Mouse (Mus musculus) adrenal gland, adult 2 months (tissue): Measurements from ENCODE around the gene Tubg2. TPM values are rescaled to one million over a fixed set of nuclear protein-coding genes. Genes with fewer than 3 reads are reported as not detected.
"Not testable (repeated sequence)": the region's sequence is repeated elsewhere in the genome, so short reads cannot be mapped to it uniquely, and the experiment has no call there.

Experiments used
- DNase-seq: peaks from one replicate; pipeline ENCODE4 v3.0.0; 2021
- polyA plus RNA-seq: library from polyadenylated mRNA; depleted of rRNA; stranded (reverse); fragments of >200 nt; gene quantifications from 2 replicates; pipeline ENCODE4 v1.2.3, GENCODE M21; 2012
- total RNA-seq, 2 experiments: library from RNA; stranded (reverse); gene quantifications; 2 replicates each; pipeline ENCODE4 v1.2.3; 2021

Tubg2 gene
- total and polyA plus RNA-seq, 3 experiments: 5.5 to 7.5 (median 6.2) TPM

DNA sequence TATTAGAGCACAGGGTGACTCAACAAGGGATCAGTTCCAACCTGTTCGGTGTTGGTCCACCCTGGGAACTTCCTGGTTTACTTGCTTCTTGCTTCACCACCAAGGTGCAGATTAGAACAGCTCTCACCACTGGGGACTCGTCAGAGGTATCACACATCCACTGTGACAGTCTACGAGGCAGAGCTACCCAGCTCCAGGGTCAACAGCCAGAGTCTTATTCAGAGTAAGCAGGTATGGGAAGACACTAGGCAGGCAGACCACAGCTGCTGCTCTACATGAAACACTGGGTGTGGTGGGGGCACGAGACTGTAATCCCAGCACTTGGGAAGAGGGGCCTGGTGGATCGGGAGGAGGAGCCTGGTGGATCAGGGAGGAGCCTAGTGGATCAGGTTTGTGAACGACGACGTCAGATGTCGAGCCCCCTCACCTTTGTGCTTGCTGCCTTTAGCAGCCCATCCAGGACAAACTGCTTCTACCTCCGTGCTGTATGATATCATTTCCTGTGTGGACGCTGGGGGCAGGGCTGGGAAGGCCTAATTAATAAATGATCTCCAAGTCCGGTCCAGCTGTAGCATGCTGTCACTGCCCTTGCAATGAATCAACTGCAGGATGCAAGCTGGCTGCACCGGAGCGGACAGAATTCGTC, 17.0 kb upstream of the Tubg2 start:
- peak; percentile 75 for DNase-seq

DNA sequence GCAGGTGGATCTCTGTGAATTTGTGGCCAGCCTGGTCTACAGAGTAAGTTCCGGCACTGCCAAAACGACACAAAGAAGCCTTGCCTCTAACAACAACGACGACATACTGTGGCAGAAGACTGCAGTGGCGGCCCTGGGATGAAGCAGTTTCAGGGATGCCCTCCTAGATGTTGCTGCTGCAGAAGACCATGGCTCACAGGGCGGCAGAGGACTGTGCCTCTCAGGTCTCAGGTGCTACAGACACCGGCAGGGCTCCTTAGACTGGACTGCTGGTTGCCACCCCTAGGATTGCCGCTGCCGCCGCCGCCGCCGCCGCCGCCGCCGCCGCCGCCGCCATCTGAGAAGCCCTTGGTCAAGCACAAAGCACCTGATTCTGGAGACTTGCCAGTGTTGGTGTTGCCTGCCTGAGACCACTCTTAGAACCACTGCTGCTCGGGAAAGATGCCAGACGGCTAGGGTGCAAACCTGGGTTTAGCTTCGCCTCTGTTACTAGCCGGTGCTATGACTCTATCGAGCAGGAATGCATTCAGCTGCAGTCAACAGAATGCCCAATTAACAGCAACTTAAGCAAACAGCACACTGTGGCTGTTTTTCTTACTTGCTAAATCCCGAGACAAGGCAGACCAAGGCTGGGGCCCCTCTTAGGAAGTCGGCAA, 15.4 kb upstream of the Tubg2 start:
- DNase-seq: peak; percentile 38

DNA sequence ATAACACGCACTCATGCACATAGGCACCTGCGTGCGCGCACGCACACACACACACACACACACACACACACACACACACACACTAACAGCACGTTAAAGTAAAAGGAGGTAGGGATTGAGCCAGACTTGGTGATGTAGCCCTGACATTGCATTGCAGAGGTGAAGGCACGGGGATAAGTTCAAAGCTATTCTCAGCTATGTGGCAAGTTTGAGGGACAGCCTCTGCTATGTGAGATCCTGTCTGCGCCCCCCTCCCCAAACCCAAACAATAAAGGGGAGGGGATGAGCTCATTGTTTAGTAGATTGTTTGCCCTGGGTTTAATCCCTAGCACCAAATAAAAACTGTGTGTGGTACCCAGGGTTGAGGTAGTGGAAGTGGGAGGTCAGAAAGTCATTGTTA, 14.6 kb upstream of the Tubg2 start:
- no peak for DNase-seq

DNA sequence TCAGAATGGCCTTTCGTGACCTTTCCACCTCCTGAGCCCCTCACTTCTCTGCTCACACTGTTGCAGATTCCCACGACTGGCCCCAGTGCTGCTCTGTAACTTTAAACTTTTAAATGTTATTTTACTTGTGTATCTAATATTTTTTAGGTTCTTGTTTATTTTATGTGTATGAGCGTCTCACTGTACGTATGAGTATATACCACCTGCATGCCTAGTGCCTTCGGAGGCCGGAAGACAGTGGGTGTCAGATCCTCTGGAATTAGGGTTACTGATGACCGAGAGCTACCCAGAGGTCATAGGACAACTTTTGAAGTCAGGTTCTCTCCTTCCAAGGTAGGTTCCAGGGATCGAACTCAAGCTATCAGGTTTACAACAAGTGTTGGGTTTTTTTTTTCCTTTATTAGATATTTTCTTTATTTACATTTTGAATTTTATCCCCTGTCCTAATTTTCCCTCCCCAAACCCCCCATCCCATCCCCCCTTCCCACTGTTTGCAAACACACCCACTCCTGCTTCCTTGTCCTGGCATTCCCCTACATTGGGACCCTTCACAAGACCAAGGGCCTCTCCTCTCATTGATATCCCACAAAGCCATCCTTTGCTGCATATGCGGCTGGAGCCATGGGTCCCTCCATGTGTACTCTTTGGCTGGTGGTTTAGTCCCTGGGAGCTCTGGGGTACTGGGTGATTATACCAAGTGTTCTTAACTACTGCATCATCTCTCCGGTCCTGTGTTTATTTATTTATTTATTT, 13.3 kb upstream of the Tubg2 start:
- no peak for DNase-seq

DNA sequence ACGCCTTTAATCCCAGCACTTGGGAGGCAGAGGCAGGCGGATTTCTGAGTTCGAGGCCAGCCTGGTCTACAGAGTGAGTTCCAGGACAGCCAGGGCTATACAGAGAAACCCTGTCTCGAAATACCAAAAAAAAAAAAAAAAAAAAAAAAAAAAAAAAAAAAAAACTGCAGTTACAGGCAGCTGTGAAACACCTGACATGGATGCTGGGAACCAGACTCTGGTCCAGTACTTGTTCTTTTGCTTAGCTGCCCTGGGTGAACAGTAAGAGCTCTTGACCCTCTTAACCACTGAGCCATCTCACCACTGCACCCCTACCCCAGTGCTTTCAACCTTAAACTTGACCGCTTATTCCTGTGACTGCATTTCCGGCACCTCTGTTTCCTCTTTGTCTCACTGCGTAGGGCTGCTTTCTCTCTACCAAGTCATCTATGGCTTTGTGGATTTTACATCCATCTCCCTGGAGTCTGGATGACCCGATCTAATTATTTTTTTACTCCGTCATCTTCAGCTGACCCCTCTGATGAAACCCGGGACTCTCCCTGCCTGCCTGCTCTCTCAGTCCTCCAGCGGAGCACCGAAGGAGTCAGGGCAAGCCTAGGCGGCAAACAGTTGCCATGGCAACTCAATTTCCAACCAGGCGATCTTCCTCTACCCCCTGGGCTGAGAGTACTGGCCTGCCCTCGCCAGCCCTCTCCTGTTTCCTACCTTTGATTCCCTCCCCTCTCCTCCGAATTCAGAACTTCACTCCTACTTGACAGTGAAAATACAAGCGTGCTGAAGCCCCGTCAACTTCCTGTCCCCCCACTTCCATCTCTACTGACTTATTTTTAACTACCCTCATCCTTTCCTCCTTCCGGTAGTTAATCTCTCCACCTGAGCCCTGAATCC, 12.1 kb upstream of the Tubg2 start:
- peak; percentile 66 for DNase-seq

DNA sequence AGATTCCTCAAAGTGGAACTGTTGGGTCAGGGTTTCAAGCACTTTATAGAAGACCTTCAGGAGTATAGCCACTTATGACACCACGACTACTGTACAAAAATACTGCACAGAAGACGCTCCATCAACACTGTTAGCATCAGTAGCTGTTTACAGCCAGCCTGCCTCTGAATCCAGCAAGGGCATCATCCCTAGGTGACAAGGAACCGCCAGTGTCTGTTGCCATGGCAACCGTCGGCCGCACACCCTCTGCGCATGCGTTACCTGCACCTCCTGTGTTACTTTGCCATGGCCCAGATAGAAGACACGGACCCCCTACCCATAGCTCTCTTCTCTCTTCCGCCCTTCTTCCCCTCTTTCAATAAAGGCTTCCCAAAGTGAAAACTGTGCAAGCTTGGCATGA, 9.3 kb upstream of the Tubg2 start:
- no peak for DNase-seq

DNA sequence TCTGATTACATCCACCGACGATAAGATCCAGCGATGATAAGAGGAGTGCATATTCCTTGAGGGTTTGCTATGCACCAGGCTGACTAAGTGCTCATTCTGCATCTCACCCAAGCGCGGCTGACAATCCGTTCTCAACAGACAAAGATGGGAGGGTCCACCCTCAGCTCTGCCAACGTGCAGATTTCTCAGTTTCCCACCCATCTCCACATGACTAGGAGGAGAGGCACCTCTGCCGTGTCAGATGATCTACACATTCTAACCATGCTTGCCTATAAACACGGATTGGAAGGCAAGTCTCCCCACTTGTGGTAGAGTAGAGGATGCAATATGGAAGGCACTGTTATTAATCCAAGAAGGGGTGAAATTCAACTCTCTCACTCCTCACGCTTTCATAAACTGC, 7.0 kb upstream of the Tubg2 start:
- no peak for DNase-seq

DNA sequence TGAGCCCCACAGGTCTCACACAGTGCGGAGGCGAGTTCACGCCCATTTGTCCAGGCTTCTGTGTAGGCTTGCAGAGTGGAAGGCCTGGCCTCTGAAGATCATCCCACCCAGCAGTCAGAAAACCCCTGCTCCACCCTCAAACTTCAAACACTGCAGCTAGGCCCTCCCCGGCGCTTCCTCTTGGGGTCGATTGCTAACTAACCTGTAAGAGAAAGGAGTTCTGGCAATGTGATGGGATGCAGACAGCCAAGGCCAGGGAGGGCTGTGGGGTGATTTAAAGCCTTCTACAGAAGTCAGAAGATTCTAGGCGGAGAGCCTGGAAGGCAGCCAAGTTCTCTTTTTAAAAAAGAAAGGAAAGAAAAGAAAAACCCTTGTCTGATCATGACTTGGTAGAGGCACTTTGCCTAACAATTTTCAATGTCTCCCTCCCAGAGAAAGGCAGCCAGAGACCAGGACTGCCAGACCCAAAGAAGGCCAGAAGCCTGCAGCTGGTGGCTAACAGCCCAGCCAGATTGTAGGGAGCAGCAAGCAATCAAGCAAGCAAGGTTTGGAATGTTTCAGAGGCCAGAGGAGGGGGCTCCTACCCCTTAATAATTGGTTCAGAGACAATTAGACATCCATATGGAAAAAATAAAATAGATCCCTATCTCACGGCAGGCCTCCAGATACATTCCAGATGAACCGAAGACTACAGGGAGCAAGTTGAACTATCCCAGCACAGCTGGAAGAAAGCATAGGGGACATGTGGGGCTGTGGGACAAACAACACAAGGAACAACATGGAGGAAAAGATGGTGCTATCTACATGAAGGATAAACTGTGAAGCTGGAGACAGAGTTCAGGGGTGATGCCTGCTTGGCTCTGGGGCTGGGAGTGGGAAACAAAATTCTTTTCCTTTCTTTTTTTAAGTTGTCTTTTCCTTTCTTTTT, 6.3 kb upstream of the Tubg2 start:
- DNase-seq: peak; percentile 69

DNA sequence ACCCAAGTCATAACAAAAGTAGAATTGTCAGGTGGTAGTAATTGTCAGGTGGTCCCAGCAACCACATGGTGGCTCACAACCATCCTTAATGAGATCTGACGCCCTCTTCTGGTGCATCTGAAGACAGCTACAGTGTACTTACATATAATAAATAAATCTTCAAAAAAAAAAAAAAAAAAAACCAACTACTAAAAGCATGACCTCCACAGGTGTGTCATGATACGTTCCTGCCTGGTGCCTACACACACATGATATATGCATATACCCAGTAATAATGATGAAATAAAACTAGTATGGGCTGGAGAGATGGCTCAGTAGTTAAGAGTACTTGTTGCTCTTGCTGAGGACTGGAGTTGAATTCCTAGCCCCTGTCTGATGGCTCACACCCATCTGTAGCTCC, 4.6 kb upstream of the Tubg2 start:
- no peak for DNase-seq

DNA sequence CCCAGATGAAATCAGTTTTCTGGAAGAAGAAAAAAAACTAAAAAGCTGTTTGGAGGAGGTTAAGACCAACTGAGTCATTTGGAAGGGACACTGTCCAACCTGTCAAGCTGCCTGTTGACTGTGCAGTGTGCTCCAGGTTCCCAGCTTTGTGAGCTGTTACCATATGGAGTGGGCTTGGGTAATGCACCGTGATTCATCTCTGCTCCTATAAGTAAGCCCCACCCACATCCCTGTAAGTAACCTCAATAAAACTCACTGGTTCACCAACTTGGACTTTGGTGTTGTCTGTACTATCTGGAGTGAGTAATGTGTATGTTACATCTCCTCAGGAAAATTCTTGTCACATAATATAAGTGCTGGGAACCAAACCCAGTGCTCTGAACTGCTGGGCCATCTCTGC, 2.9 kb upstream of the Tubg2 start:
- no peak for DNase-seq

DNA sequence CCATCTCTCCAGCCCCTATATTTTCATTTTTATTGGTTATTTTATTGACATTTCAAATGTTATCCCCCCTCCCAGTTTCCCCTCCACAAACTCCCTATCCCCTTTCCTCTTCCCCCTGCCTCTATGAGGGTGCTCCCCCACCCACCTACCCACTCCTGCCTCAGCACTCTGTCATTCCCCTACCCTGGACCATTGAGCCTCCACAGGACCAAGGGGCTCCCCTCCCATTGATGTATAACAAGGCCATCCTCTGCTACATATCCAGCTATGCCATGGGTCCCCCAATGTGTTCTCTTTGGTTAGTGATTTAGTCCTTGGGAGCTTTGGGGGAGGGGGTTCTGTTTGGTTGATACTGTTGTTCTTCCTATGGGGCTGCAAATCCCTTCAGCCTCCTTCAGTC, 1.1 kb upstream of the Tubg2 start:
- DNase-seq: no peak

DNA sequence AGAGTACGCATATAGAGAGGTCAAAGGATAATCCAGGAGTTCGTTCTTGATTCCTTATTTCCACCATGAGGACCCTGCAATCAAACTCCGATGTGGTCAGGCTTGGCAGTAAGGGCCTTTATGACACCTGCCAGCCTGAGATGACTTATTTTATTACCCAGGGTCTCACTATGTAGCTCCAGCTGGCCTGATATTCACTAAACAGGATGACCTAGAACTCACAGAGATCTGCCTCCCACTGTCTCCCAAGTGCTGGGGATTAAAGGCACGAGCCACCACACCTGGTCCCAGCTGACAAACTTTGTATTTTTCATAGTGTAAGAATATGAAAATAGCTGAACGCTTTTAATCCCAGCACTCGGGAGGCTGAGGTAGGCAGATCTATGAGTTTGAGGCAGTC, 556 bp upstream of the Tubg2 start:
- DNase-seq: no peak

DNA sequence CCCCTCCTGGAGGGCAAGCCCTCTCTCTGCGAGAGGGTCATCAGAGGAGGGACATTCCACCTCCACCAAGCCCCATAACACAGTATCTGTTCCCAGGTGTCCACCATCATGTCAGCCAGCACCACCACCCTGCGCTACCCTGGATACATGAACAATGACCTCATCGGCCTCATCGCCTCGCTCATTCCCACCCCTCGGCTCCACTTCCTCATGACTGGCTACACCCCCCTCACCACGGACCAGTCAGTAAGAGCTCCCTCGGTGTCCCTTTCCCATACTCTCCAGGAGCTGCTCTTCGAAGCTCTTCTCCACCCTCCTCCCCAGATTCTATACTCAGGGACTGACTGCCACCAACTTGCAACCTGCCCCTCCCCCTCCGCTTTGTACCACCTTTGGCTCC, 4.4 kb downstream of the Tubg2 start:
- DNase-seq: not testable (repeated sequence)

DNA sequence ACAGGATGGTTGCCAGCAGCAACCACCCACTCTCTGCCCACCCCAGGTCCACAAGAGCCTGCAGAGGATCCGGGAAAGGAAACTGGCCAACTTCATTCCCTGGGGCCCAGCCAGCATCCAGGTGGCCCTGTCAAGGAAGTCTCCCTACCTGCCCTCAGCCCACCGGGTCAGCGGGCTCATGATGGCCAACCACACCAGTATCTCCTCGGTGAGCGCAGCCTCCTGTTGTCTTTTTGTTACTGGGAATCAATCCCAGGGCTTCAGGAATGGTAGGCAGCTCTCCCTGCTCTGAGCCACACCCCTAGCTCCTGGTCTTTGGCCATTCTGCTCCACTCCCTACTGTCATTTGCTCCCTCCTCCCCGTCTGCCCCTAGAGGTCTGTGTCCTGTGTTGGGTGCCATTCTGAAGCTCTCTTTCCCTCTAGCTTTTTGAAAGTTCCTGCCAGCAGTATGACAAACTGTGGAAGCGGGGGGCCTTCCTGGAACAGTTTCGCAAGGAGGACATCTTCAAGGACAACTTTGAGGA, 5.3 kb downstream of the Tubg2 start:
- DNase-seq: not testable (repeated sequence)

DNA sequence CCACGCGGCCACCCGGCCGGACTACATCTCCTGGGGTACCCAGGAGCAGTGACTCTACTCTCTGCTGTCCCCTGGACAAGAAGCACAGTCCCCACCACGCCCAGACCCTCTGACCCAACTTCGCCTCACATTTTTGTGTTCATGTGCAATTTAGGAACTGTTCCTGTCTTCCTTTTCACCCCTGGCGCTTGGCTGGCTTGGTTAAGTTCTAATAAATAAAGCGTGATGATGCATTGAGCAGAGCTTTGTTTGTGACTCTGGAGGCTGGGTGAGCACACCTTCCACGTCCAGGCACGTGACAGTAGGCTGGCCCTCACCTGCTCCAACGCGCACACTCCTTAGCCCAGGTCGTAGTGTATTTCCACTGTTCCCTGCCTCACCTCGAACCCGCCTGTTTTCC, 5.8 kb downstream of the Tubg2 start:
- no peak for DNase-seq

DNA sequence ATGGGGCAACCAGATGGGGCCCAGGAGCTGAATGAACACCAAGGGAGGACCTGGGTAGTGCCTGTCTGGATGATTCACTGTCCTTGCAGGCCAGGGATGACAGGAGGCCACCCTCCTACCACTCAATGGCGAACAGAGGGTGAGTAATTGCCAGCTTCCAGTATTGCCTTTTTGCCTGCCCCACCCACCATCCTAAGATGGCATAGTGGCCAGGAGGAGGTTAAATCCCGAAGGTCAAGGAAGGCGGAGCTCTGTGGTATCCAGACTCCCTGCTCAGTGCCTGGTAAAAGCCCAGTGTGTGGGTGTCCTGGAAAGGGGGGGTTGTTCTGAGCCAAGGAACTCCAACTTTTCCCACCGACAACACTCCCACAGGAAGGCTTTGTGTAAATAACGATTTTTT, 6.6 kb downstream of the Tubg2 start:
- peak; percentile 79 for DNase-seq

DNA sequence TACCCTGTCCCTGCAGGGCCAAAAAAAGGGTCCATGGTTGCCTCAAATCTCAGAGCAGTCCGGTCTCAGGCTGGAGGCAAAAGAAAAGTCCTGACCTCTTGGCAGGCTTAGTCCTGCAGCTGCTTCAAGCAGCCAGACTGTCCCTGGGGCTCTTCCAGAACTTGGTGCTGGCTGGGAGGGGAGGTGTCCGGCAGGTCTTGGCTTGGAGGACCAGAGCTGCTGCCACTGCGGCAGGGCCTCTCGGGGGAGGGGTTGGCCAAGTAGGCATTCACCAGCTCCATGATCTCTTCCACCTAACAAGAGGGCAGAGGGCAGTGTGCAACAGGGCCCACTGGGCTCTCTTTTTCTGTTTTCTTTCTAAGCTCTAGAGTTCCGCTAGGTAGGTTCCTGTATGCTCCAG, 7.1 kb downstream of the Tubg2 start:
- peak; percentile 74 for DNase-seq

DNA sequence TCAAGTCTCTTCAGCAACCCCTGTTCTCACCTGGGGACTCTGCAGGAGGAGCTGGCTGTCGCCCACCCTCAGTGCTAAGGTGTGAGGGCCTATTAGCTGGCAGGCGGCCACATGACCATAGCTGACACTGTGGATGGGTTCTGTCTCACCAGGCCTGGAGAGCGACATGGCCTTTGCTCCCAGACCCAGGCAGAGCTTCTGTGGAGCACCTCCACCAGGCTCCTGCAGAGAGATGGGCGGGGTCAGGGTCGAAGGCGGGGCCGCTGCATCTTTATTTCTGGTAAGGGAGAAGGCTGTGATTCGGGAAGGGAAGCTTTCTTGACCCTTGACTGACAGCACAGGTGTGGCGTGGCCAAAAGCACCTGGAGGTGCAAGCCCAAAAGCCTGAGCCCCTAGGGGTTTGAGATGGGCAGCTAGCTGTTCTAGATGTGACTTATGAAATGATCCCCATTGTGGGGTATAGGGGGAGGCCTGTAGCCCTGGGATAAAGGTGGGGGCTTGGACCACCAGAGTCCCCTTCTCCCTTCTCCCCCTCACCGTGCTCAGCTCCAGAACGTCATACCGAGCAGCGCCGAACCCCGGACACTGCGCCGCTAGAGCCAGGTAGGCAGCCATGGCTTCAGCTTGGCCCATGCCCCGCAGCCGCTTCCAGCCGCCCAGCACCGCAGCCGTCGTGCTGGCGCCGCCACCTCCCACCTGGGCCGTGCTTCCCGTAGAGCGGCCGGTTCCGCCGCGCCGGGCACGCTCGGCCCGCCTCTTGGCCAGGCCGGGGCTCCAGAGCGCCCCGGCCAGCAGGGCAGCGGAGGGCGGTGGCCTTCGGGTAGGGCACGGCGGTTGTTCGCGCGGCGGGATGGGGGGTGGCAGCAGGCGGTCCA, 8.0 kb downstream of the Tubg2 start:
- no peak for DNase-seq

DNA sequence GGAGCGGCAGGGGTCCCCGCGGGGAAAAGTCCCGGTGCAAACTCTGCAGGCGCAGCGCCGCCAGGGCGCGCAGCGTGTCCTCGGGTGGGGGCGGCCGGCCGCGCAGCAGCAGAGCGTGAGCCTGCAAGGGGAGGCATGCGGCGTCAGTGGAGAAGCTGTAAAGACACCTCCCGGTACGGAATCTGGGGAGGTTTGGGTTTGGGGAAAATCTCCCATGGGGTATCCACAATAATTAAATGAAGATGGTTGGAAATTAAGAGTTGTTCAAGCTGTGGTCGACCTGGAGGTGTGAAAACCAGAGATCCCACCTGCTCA, 8.6 kb downstream of the Tubg2 start:
- DNase-seq: no peak
